Mouse (Mus musculus): Measurements from ENCODE around the gene Armc12.

- TF ChIP-seq CTCF (IDR thresholded peaks at IDR 0.05; ENCODE audit: insufficient read depth, low read length) (no peak), POLR2A (IDR thresholded peaks at IDR 0.05; ENCODE audit: borderline replicate concordance, extremely low read depth, low read depth, low read length) (no peak)
These were observed 7.1 kb upstream of the Armc12 start for GRCm38 (mm10) chr17:28523355-28524008.

Data from lung, adult 2 months (tissue).